Mouse (Mus musculus): ENCODE data around the gene Mfsd14a.
A peak's percentile ranks its signal among the peaks of the same experiment; 100 is the strongest.
"Not testable (repeated sequence)": the region's sequence is repeated elsewhere in the genome, so short reads cannot be mapped to it uniquely, and the experiment has no call there.

Mfsd14a gene

DNA sequence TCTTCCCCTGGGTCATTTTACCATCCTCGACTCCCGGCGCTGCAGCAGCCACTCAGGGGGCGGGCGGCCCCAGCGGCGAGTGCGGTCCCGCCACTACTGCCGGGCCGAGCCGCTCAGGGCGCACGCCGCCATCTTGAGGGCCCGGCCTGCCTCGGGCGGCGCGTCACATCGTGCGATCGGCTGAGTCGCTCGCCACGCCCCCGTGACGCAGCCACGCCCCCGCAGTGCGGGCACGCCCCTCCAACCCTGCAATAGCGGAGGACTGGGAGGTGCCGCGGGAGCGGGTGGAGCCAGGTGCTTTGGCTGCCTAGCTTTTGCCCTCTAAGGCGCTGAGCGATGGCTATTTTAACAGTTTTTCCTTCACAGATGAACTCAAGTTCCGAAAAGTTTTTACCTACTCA is at the start of gene Mfsd14a:
TSS of gene Mfsd14a (minus strand) at position 215 of the 401 bp plus-strand sequence.
- peak; percentile 100 for DNase-seq (ENCODE audit: low spot score in 2 of 2)

DNA sequence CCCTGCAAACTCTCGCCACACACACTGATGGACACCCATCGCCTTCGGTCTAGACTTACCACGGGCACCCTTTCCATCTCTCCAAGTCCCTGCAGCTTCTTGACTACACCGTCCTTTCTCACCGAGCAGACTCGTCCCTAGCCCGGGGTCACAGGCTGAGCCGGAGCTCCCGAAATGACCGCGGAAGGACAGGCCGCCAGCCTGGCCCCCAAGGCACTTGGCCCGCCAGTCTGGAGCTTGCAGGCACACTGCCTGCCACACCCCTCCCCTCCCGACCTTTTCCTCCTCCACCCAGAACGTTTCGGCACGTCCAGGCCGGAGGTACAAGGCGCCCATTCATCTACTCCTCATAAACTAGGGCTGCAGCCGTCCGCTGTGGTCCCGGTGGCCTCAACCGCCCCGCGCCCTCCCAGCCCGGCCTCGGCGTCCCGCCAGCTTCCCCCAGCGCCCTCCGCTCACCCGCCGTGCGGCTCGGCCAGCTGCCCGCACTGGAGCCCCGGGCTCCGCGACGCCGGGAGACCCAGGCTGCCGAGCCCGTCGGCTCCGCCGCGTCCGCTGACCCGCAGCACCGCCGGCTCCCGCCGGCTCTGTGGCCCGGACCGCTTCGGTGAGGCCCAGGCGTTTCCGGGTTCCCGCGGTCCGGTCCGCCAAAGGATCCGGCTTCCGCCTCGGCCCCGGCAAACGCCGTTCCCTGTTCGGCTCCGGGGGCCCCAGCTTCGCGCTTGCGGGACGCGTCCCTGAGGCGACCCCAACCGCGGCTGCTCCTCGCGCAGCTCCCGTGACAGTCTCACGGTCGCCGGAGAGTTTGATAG is 49.4 kb upstream of the Mfsd14a start:
- DNase-seq (ENCODE audit: low spot score in 2 of 2): peak; percentile 82 to 85

DNA sequence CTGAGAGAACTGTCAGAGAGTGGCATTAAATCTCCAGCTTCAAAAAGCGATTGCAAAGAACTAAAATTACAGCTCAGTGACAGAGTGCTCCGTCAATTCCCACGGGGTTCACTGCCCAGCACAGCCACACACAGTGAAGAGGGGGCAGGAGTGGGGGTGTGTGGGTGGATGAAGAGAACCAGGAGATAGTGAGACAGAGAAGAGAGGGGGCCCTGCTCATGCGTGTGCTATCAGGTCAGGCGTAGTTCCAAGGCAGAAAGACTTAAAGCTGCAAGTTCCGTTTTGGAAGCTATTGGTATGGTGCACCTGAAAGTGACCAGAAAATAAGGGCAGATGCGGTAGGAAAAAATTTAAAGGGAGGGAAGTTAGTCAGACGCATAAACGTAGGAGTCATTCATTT is 48.5 kb upstream of the Mfsd14a start:
- DNase-seq (ENCODE audit: low spot score in 2 of 2): no peak

DNA sequence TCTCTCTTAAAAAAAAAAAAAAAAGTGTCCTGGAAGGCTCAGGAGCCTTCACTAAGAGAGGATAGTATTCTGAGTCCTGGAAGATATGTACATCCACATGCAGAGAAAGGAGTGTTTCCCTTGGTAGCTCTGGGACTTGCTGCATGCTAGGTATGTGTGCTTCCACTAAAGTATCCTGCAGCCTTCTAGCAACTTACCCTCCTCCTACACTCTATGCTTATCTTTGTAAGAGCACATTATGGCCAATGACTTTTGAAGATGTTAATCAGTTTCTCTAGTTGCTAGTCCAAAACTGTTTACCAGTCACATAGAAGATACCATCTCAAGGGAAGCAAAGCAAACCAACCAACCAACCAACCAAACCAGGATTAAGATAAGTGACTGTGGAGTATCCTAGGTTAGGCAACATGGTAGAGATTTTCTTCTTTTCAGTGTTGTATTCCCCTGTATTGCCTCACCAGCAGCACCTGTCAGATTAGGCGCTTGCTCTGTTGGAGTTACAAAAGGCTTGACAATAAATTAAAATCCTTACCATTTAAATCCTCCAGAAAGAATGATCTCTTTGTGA is 43.2 kb upstream of the Mfsd14a start:
- no peak for DNase-seq (ENCODE audit: low spot score in 2 of 2)

DNA sequence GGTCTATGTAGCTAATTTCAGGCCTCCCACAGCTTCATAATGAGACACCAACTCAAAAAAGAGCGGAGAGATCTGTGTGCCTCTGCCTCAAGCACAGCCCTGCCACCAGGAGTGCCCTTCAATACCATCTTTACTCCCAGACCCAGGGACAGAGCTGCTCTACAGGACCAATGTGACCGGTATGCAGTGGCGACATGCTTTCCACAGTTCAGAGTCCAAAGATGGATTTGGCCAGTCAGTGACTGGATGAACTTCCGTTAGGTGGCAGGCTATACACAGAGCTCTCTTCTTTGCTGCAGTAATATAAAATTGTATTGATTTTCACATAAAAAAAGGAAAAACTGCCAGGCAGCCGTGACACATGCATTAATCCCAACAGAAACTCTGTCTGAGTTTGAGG is 41.4 kb upstream of the Mfsd14a start:
- no peak for DNase-seq (ENCODE audit: low spot score in 2 of 2)

DNA sequence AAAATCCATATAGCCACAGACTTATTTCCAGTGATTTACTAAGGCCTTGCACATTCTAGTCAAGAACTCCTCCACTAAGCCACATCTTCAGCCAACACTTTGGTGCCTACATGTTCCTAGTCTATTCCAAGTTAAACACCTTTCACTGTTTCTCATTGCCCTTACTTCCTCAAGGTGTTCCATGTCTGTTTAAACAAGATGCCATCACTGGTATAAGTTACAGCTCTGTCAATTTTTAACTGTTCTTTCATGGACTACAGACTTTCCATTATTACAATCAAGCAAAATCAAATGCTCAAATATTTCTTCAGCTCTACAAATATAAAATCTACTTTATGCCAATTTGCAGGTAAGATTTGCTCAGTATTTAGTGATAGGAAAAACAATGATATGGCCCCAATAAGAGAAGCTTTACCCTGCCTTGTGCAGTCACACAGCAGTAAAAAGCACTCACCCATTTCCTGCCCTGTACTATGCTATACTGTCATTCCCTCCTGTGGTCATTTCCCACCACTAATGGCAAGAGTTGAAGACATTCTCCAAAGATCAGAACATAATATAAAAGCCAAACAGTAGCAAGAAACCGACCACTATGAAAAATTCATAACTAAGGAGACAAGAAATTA is 40.3 kb upstream of the Mfsd14a start:
- no peak for DNase-seq (ENCODE audit: low spot score in 2 of 2)

DNA sequence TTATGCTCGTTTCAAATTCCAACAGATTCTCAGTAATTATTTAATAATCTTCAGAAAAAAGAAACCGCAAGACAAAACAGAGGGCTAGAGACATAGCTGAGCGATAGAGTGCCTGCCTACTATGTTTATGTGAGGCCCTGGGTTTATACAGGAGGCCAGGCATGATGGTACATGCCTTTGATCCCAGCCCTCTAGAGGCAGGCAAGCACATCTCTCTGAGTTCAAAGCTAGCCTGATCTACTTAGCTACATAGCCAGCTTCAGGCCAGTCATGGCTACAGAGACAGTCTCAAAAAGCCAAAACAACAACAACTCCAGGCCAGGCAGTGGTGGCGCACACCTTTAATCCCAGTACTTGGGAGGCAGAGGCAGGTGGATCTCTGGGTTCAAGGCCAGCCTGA is 39.1 kb upstream of the Mfsd14a start:
- DNase-seq (ENCODE audit: low spot score in 2 of 2): no peak

DNA sequence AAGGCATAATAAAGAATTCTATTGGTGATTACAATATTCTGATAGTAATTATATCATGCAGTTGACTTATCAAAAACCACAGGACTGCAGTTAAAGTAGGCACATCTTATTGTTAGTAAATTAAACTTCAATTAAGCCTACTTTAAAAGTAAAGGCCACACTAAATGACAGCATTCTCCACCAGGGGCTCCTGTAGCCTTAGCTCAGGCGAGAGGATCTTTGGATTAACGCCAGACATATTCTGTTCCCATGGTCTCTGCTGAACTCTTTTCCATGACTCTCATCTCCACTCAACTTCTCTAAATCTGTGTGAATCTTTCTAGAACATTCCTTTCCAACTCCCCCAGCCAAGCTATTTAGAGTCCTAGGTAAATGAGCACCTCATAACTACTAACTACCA is 36.3 kb upstream of the Mfsd14a start:
- DNase-seq (ENCODE audit: low spot score in 2 of 2): no peak

DNA sequence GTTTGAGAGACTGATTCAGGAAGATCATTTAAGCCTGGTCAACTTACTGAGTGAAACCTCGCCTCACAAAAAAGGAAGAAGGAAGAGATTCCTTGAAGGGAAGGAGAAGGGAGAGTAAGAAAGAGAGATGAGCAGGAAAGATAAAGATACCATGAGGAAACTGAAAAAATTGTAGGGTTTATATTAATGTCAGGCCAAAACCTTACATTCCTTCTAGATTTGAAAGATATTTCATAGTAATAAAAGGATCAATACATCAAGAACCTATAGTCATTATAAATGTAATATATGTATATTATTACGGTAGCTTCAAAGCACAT is 33.1 kb upstream of the Mfsd14a start:
- DNase-seq (ENCODE audit: low spot score in 2 of 2): no peak

DNA sequence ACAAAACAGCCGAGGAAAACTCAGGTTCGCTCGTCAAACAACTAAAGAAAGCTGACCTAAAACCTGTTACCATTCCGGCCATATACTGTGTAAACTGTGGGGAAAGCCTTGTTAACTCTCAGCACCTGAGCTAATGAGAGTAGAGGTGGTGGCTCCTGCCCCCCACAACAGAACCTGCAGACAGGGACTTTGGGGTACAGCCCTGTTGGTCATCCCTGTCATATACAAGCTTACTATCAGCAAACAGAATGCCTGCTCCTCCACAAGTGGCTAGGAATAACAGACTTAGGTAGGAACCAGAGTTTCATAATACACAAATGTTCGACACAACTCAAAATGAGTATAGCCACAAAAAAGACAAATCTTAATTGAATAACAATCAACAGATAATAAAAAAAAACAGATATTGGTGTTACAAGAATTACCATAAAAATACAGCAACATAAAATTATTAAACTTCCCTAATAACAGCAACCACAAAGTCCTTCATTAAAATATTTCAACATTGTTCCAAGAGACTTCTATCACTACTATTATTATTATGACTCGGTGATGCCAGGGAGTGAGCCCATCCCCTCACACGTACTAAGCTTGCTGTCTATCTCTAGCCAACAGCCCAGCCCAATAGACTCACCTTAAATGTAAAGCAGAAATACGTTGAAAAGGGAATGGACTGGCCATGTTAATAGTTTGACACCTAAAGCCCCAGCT is 32.6 kb upstream of the Mfsd14a start:
- DNase-seq (ENCODE audit: low spot score in 2 of 2): no peak

DNA sequence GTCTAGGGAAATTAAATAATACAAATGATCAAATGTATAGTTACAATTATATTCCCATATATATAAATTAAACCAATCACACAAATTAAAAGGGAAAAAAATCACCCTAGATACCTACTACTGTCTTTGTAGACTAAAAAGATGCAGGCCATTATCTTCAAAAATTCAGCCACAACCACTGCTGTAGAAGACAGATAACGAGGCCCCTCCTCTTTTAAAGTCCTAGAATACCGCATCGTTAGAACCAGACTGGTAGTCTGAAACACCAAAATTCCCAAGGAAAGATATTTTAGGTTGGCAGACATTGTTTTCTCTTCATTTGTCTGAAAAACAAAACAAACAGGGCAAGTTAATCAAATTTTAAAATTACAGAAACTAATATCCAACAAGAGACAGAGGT is 31.8 kb upstream of the Mfsd14a start:
- DNase-seq (ENCODE audit: low spot score in 2 of 2): peak in 1 of 2 experiments; percentile 34

DNA sequence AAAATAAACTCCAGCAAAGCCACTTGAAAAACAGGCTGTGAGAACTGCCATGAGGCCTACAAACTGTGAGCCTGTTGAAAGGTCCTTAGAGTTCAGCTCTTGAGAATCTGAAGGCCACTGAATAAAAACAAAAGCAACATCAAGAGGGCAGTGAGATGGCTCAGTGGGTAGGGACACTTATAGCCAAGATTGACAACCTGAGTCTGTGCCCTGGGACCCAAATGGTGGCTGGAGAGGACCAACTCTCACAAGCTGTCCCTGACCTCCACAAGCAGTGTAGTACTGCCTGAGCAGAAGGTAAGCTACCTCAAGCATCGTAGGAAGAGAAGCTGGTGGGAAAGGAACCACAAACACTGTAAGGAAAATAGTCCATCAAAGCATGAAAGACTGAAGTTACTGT is 18.7 kb upstream of the Mfsd14a start, which contains the start of gene Gm43191:
TSS of gene Gm43191 (minus strand) at position 101 of the 400 bp plus-strand sequence.
- no peak for DNase-seq (ENCODE audit: low spot score in 2 of 2)

DNA sequence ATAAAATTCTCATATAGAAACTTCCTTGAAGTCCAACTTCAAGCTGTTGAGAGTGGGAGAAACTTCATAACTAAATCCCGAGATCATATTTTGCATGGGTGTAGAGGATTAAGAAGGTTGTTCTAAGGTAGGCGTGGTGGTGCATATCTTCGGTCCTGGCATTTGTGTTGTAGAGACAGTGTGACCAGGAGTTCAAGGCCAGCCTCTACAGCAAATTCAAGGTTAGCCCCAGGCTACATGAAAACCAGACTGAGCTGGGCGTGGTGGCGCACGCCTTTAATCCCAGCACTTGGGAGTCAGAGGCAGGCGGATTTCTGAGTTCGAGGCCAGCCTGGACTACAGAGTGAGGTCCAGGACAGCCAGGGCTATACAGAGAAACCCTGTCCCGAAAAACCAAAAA is 1.8 kb upstream of the Mfsd14a start:
- DNase-seq (ENCODE audit: low spot score in 2 of 2): not testable (repeated sequence)

DNA sequence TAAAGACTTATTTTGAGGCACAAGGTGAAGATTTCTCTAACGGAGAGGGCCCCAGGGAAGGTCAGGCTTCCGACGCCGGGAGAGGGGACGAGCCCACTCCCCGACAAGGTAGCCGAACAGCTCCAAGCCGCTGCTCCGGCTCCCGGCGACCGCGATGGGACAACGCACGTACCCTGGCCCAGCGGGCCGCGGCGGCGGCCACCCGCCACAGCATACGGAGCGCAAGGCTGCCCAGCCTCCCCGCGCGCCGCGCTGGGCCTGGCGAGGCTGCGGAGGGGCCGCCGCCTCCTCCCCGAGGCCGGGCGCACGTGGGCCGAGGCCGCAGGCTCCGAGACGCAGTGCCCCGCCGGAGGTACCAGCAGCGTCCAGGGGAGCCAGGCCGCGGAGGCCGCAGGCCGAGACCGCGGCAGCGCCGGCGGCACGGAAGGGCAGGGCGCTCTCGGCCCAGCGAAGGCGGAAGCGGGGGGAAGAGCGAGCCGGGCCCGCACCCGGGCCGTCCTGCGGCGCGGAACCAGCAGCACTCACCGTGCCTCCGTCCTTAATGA is 535 bp downstream of the Mfsd14a start:
- DNase-seq (ENCODE audit: low spot score in 2 of 2): no peak

DNA sequence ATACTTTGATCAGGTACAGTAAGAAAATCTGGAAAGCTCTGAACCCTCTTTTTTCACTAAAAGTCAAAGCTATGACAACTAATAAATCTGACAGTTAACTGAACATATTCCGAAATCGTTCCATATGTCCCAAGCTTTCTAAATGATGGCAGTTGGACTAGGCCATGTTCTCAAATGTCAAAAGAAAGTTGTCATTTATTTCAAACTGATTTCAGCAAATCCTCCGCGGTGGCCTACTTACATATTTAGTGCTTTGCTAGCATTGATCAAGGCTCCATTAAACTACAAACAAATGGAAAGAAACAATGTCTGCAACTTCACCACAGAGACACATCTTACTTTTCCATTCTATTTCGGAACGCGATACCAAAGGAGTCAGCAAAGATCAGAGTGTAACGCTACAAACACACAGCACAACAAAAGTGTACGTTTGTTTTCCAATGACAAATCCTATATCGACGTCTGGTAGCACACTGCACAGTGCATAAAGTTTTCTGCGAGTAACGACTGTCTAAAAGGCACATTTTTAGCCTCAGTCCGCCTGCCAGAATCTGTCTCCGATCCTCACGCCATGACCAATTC is 1.1 kb downstream of the Mfsd14a start:
- DNase-seq (ENCODE audit: low spot score in 2 of 2): no peak

DNA sequence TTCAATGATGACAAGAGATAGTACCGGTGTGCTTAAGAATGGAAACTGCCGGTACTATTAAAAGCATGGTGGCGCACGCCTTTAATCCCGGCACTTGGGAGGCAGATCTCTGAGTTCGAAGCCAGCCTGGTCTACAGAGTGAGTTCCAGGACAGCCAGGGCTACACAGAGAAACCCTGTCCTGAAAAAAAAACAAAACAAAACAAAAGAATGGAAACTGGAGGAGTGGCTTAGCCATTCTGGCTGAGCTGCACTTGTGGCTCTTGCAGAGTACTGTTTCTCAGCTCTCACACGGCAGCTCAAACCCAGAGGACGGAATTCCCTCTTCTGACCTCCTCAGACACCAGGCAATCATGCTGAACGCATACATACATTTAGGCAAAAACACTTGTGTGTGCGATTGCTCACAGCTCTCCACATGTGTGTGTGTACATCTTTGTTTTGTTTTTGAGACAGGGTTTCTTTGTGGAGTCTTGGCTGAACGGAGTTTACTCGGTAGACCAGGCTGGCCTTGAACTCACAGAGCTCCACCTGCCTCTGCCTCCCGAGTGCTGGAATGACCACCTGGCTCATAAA is 2.5 kb downstream of the Mfsd14a start:
- no peak for DNase-seq (ENCODE audit: low spot score in 2 of 2)

DNA sequence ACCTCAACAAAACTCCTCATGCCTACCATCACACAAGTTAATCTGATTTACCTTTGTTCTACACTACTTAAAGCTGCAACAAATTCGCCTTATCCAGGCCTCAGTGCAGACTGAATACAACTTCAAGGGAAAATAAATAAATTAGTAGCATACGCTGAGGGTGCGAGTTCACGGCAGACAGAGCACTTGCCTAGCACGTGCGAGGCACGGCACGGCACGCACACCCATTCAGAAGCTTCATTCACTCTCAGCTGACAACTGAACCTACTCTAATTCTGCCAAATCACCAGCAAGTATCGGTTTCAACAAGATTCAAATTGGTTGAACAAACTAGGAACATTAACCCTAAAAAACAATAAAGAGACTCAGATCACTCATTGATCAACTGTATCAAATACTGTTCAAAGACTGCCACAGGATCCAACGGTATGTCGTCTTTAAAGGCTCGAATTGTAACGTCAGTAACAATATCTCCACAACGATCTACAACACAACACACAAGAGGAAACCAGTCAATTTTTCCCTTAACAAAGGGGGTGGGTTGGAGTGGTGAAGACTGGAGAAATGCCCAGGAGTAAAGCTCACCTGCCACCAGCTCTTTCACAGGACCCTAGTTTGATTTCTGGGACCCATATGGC is 3.4 kb downstream of the Mfsd14a start:
- DNase-seq (ENCODE audit: low spot score in 2 of 2): no peak

DNA sequence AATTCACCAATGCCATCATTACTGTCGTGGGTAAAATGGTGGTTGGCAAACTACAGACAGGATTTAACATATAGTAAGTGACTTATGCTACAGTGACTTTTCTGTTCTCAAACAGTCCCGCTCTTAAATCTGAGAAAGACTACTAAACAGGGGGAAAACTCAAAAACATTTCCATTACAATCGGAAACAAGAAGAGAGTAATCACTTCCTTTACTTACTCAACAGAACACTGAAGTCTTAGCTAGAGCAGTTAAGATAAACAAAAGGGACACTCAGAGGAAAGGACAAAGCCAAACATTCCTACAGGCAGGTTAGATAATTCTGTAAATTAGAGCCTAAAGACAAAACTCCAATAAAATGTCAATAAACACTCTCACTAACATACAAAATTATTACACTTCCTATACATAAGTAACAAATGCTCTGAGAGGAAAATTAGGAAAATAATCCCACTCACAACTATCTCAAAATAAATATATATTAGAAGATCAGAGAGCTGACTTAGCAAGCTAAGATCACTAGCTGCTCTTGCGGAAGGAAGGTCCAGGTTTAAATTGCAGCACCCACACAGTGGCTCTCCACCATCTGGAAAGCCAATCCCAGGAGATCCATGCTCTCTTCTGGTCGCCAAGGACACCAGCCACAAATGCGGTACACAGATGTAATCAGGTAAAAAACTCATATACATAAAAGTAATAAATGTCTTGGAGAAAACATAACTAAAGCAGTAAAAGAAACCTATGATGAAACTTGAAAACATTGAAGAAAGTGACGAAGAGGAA is 6.1 kb downstream of the Mfsd14a start:
- no peak for DNase-seq (ENCODE audit: low spot score in 2 of 2)

DNA sequence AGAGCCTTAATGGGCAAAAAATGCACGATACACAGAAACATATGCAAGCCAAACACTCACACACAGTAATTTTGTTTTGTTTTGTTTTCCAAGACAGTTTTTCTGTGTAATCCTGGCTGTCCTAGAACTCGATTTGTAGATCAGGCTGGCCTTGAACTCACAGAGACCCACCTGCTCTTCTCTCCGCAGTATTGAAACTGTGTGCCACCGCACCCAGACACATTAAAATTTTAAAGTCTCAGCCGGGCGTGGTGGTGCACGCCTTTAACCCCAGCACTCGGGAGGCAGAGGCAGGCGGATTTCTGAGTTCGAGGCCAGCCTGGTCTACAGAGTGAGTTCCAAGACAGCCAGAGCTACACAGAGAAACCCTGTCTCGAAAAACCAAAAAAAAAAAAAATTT is 8.4 kb downstream of the Mfsd14a start:
- not testable (repeated sequence) for DNase-seq (ENCODE audit: low spot score in 2 of 2)

DNA sequence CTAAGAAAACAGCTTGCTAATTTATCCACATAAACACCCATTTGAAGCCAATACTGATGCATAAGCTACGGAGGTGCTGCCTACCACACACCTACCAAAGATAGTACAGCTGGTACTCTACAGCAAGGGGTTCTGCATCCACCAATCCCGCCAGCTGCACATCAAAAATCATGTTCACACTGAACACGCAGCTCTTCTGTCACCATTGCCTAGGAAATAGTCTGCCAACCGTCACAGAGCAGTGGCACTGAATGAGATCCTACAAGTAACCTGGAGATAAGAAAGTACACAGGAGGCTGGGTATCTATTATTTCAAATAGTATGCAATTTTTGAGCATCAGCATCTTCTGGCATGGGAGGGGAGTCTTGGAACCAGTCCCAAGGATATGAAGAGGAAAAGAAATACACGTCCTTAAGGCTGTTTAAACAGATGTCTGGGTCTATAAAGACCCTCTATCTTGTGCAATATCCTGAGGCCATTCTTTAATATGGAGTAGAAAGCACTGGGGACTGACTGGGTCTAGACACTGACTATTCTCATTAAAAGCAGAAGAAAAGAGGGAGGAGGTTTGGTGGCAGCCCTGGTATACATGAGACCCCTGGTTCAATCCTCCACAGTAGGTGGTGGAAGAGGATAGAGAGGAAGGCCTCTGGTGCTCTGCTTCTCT is 9.1 kb downstream of the Mfsd14a start:
- no peak for DNase-seq (ENCODE audit: low spot score in 2 of 2)

Data from spleen, postnatal 10 days (tissue).